Mouse (Mus musculus) urinary bladder, postnatal 25 days (tissue): ENCODE data around the gene Wdr46.
A peak's percentile ranks its signal among the peaks of the same experiment; 100 is the strongest.

ENCODE experiments used
- DNase-seq: peaks from one replicate; pipeline ENCODE4 v3.0.0; 2022; ENCODE audit warnings: low spot score

Wdr46 gene

GRCm38 (mm10) chr17:33928251-33928947 is 12.1 kb upstream of the Wdr46 start:
- no peak for DNase-seq

- peak; percentile 94 for DNase-seq
Measured at GRCm38 (mm10) chr17:33929371-33930279, 10.8 kb upstream of the Wdr46 start, which contains the start of gene Rgl2. Rgl2 (plus strand) TSS chr17:33929543.

- peak; percentile 62 for DNase-seq
Measured at GRCm38 (mm10) chr17:33930280-33931158, 9.9 kb upstream of the Wdr46 start.

- DNase-seq = no peak
Measured at GRCm38 (mm10) chr17:33931159-33931866, 9.1 kb upstream of the Wdr46 start.

GRCm38 (mm10) chr17:33931947-33932346 is 8.5 kb upstream of the Wdr46 start:
- DNase-seq = no peak

- DNase-seq = no peak
Measured at GRCm38 (mm10) chr17:33932448-33932847, 8.0 kb upstream of the Wdr46 start.

- DNase-seq = no peak
Measured at GRCm38 (mm10) chr17:33932970-33933369, 7.5 kb upstream of the Wdr46 start.

GRCm38 (mm10) chr17:33935422-33936055 is 4.9 kb upstream of the Wdr46 start:
- DNase-seq = no peak

- no peak for DNase-seq
Measured at GRCm38 (mm10) chr17:33936993-33937392, 3.5 kb upstream of the Wdr46 start.

- DNase-seq = no peak
Measured at GRCm38 (mm10) chr17:33938783-33939182, 1.7 kb upstream of the Wdr46 start.

- no peak for DNase-seq
Measured at GRCm38 (mm10) chr17:33940981-33941380, 521 bp downstream of the Wdr46 start.

- DNase-seq = no peak
Measured at GRCm38 (mm10) chr17:33941381-33941780, 921 bp downstream of the Wdr46 start.

GRCm38 (mm10) chr17:33943454-33943853 is 3.0 kb downstream of the Wdr46 start:
- no peak for DNase-seq

- DNase-seq = no peak
Measured at GRCm38 (mm10) chr17:33947430-33948089, 7.1 kb downstream of the Wdr46 start.

- DNase-seq = no peak
Measured at GRCm38 (mm10) chr17:33948090-33948904, 7.8 kb downstream of the Wdr46 start.

- DNase-seq = no peak
Measured at GRCm38 (mm10) chr17:33948905-33949537, 8.6 kb downstream of the Wdr46 start.

GRCm38 (mm10) chr17:33950131-33950625 is 9.7 kb downstream of the Wdr46 start:
- DNase-seq = no peak

GRCm38 (mm10) chr17:33951021-33951946 is 10.8 kb downstream of the Wdr46 start, which contains the start of gene B3galt4:
B3galt4 (minus strand) TSS chr17:33951488.
- DNase-seq = peak; percentile 66
